Mouse (Mus musculus): ENCODE results near the gene Csnk1g1.

DNA sequence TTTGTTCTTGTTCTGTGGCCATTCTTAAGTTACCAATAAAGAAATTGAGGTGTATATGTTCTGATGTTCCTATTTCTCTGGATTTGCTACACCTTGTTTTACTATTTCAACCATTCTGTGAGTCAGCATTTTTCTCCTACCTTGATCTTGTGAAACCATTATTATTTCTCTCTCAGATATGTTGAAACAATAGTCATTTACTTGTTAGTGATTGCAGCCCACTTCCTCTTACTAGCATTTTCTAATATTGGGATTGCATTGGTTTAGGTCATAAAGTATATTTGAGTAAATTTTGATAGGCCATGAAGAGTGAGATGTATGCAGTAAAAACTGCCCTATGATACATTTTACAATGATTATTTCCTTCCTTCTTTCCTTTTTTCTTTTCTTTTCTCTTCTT, 19.7 kb downstream of the Csnk1g1 start:
- TF ChIP-seq POLR2A (IDR thresholded peaks at IDR 0.05; ENCODE audit: control insufficient read depth, extremely low read depth, insufficient read depth, low read length, poor library complexity) (no peak), CTCF (IDR thresholded peaks at IDR 0.05; ENCODE audit: borderline replicate concordance, control insufficient read depth, extremely low read depth, insufficient read depth, low read length, poor library complexity) (no peak)
